Mouse (Mus musculus): ENCODE measurements at regions not wholly inside any gene's neighbourhood (a gene's known extent, or its start where the extent isn't known, plus 50 kb on each side); places are given as distances from the start of the nearest gene placed in this dataset.

DNA sequence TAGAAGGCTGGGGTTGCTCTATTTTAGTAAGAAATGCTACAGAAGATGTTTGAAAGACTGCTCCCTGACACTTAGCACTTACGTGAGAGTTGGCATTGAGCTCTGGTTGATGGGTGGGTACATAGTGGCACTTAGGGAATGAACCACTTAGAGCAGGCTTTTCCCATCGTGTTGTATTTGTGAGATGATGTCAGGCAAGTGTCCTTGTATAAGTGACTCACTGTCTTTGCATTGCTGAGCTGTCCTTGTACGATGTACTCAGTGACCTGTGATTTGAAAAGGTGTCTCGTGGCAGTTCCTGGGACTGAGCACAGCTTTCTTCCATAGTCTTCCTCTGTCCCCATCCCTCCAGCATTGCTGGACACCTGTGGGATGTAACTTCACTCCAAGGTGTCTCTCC, 165.9 kb downstream of the 1700129C05Rik start:
- no peak for ATAC-seq

DNA sequence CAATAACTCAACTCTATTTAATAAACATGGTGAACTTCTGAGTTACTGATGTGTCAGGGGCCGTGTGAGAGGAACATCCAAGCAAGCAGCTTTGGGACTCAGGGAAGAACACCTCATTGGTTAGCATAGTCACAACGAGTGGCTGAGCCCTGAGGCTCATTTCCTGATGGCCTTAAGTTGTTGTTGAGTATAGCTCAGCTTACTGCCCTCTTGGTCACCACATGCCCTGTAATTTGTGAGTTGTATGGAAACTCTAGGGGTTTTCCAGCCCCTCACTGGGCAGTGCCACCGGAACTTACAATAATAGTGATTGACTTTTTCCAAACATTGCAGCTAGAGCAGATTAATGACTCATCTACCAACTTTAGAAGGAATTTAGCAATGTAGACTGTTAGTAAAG, 173.4 kb downstream of the 1700129C05Rik start:
- ATAC-seq: no peak
- Histone ChIP-seq H3K27me3 (replicated peaks; ENCODE audit: control insufficient read depth, insufficient read depth, low read length) (no peaks in the 10 kb centered on the region), H3K4me2 (replicated peaks; ENCODE audit: low read depth) (no peak overlapping the region), H3K4me3 (ENCODE audit: low read depth, low read length) (no peak overlapping the region), H3K4me1 (replicated peaks; ENCODE audit: control insufficient read depth, insufficient read depth, low read length) (no peaks in the 10 kb centered on the region), H3K9me3 (ENCODE audit: control insufficient read depth) (no peaks in the 10 kb centered on the region), H3K36me3 (ENCODE audit: control insufficient read depth, insufficient read depth) (no peaks in the 10 kb centered on the region), H3K9ac (ENCODE audit: low read depth, low read length) (no peak overlapping the region), H3K27ac (ENCODE audit: low read depth, low read length) (no peak overlapping the region)
- WGBS: 55% methylated on average over 3 of the region's 3 CpGs
- no peak for TF ChIP-seq CTCF (IDR thresholded peaks at IDR 0.05; ENCODE audit: low read depth)

More for the DNA sequence above, 165.9 kb downstream of the 1700129C05Rik start:
- no peak for TF ChIP-seq CTCF (IDR thresholded peaks at IDR 0.05; ENCODE audit: low read depth)
- Histone ChIP-seq H3K9ac (ENCODE audit: low read depth, low read length) (no peak overlapping the region), H3K4me1 (replicated peaks; ENCODE audit: control insufficient read depth, insufficient read depth, low read length) (no peaks in the 10 kb centered on the region), H3K27ac (ENCODE audit: low read depth, low read length) (no peak overlapping the region), H3K4me3 (ENCODE audit: low read depth, low read length) (no peak overlapping the region), H3K27me3 (replicated peaks; ENCODE audit: control insufficient read depth, insufficient read depth, low read length) (no peaks in the 10 kb centered on the region), H3K4me2 (replicated peaks; ENCODE audit: low read depth) (no peak overlapping the region), H3K9me3 (ENCODE audit: control insufficient read depth) (no peaks in the 10 kb centered on the region), H3K36me3 (ENCODE audit: control insufficient read depth, insufficient read depth) (no peaks in the 10 kb centered on the region)
- WGBS: 82% methylated on average over 4 of the region's 4 CpGs

DNA sequence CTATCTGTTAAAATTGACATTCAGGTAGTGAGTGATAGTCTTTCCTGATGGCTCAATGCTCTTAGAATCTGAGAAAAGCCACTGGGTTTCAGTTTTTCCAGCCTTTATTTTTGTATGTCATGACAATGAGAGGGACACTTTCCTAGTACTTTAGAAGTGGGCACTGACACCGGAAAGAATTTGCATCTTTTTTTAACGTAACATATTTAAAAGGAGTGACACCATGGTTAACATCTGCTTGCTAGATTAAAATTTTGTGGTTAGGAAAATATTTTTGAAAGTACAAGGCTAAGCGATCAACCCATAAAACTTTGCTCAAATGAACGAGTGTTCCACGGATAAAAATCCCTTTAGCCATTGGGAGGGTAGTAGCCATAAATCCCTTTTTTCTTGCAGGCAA, 174.7 kb downstream of the 1700129C05Rik start:
- H3K27ac ChIP-seq (ENCODE audit: low read depth, low read length): no peak overlapping the region
- TF ChIP-seq CTCF (IDR thresholded peaks at IDR 0.05; ENCODE audit: low read depth): no peak
- WGBS: 82% methylated on average over 5 of the region's 5 CpGs
- H3K4me3 ChIP-seq (ENCODE audit: low read depth, low read length): no peak overlapping the region
- no peaks in the 10 kb centered on the region for H3K36me3 ChIP-seq (ENCODE audit: control insufficient read depth, insufficient read depth)
- H3K9me3 ChIP-seq (ENCODE audit: control insufficient read depth): no peaks in the 10 kb centered on the region
- H3K4me2 ChIP-seq (replicated peaks; ENCODE audit: low read depth): no peak overlapping the region
- H3K4me1 ChIP-seq (replicated peaks; ENCODE audit: control insufficient read depth, insufficient read depth, low read length): no peaks in the 10 kb centered on the region
- no peaks in the 10 kb centered on the region for H3K27me3 ChIP-seq (replicated peaks; ENCODE audit: control insufficient read depth, insufficient read depth, low read length)
- H3K9ac ChIP-seq (ENCODE audit: low read depth, low read length): no peak overlapping the region
- no peak for ATAC-seq

DNA sequence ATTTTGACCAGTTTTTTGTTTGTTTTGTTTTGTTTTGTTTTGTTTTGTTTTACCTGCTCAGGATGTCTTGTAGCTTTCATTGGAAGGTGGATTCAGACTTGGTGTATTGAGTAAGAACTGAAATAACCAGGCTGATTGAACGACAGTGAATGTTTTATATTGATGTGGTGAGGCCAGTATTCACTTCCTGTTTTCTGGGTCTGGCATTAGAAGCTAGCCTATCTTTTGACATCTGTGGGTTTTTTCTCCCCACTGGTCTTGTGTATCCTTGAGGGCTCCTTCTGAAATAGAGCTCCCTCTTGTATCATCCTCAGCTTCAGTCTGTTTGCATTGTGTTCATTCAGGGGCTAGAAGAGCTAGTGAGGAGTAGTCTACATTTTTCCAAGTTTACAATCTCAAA, 175.5 kb downstream of the 1700129C05Rik start:
- H3K27me3 ChIP-seq (replicated peaks; ENCODE audit: control insufficient read depth, insufficient read depth, low read length): no peaks in the 10 kb centered on the region
- no peak overlapping the region for H3K4me3 ChIP-seq (ENCODE audit: low read depth, low read length)
- TF ChIP-seq CTCF (IDR thresholded peaks at IDR 0.05; ENCODE audit: low read depth): no peak
- 63% methylated on average over 1 of the region's 1 CpGs for WGBS
- H3K4me2 ChIP-seq (replicated peaks; ENCODE audit: low read depth): no peak overlapping the region
- H3K36me3 ChIP-seq (ENCODE audit: control insufficient read depth, insufficient read depth): no peaks in the 10 kb centered on the region
- ATAC-seq: no peak
- no peaks in the 10 kb centered on the region for H3K9me3 ChIP-seq (ENCODE audit: control insufficient read depth)
- H3K4me1 ChIP-seq (replicated peaks; ENCODE audit: control insufficient read depth, insufficient read depth, low read length): no peaks in the 10 kb centered on the region
- no peak overlapping the region for H3K27ac ChIP-seq (ENCODE audit: low read depth, low read length)
- no peak overlapping the region for H3K9ac ChIP-seq (ENCODE audit: low read depth, low read length)

DNA sequence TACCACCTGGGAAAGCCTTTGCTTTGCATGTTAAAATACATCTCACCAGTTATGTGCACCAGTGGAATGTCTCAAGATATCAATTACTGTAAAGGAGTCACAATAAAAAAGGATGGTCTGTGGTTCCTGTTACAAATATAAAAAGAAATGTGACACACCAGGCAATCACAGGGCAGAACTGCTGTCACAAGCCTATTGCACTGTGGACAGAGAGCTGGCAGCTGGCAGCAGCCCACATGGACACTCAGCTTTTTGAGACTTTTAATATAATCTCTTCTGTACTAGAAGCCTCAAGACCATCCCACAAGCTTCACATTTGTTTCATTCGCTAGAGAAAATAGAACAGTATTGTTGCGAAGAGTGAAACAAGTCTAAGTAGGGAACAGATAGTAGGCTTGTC, 197.7 kb downstream of the 1700129C05Rik start:
- no peaks in the 10 kb centered on the region for H3K36me3 ChIP-seq (ENCODE audit: control insufficient read depth, insufficient read depth)
- H3K9me3 ChIP-seq (ENCODE audit: control insufficient read depth): no peaks in the 10 kb centered on the region
- WGBS: 94% methylated on average over 2 of the region's 2 CpGs
- H3K27me3 ChIP-seq (replicated peaks; ENCODE audit: control insufficient read depth, insufficient read depth, low read length): no peaks in the 10 kb centered on the region
- no peak for ATAC-seq
- no peak overlapping the region for H3K27ac ChIP-seq (ENCODE audit: low read depth, low read length)
- no peak overlapping the region for H3K4me2 ChIP-seq (replicated peaks; ENCODE audit: low read depth)
- H3K9ac ChIP-seq (ENCODE audit: low read depth, low read length): no peak overlapping the region
- H3K4me1 ChIP-seq (replicated peaks; ENCODE audit: control insufficient read depth, insufficient read depth, low read length): no peaks in the 10 kb centered on the region
- no peak overlapping the region for H3K4me3 ChIP-seq (ENCODE audit: low read depth, low read length)
- TF ChIP-seq CTCF (IDR thresholded peaks at IDR 0.05; ENCODE audit: low read depth): no peak

DNA sequence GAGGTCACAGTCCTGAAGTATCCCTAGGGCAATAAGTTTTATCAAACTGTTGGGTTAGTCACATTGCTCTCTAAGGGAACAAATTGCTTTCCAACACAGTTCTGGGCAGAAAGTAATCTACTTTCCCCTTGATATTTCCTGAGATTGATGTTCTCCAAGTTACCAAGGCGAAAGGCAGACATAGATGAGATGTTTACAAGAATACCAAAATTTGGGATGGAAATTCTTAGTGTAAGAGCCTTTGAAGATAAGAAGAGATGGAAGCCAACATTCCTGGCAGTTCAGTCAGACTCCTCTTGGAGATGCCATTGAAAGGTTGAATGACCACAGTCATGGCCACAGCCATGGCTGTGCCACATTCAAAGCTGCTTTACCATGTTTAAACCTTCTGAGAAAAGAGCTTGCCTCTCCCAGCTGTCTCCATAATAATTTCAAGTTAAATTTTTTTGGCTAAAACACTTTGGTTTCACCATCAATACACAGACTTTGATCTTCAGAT, 199.4 kb downstream of the 1700129C05Rik start:
- Histone ChIP-seq H3K27me3 (replicated peaks; ENCODE audit: control insufficient read depth, insufficient read depth, low read length) (no peaks in the 10 kb centered on the region), H3K4me3 (ENCODE audit: low read depth, low read length) (no peak overlapping the region), H3K36me3 (ENCODE audit: control insufficient read depth, insufficient read depth) (no peaks in the 10 kb centered on the region), H3K9ac (ENCODE audit: low read depth, low read length) (no peak overlapping the region), H3K4me2 (replicated peaks; ENCODE audit: low read depth) (no peak overlapping the region), H3K27ac (ENCODE audit: low read depth, low read length) (no peak overlapping the region), H3K9me3 (ENCODE audit: control insufficient read depth) (no peaks in the 10 kb centered on the region), H3K4me1 (replicated peaks; ENCODE audit: control insufficient read depth, insufficient read depth, low read length) (no peaks in the 10 kb centered on the region)
- no peak for ATAC-seq
- TF ChIP-seq CTCF (IDR thresholded peaks at IDR 0.05; ENCODE audit: low read depth): no peak
- WGBS: 93% methylated on average over 1 of the region's 1 CpGs

DNA sequence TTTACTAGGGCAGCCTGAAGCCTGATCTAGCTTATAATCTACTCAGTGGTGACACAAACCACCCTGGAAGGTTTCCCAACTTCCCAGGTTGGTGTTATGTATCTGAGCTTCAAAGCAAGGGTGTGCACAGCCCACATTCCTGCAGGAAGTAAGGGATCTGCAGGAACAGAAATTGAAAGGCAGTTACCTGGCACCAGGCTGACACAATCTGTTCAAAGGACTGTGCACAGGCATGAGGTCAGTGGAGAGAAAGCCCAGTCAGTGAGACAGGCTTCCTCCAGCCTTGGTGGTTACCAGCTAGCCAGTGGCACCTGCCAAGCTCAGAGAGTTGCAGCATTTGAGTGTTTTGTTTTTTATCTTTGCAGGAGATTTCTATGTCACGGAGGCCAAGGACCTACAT, 203.6 kb downstream of the 1700129C05Rik start:
- Histone ChIP-seq H3K27me3 (replicated peaks; ENCODE audit: control insufficient read depth, insufficient read depth, low read length) (no peaks in the 10 kb centered on the region), H3K27ac (ENCODE audit: low read depth, low read length) (no peak overlapping the region), H3K4me1 (replicated peaks; ENCODE audit: control insufficient read depth, insufficient read depth, low read length) (no peaks in the 10 kb centered on the region), H3K4me2 (replicated peaks; ENCODE audit: low read depth) (no peak overlapping the region), H3K36me3 (ENCODE audit: control insufficient read depth, insufficient read depth) (no peaks in the 10 kb centered on the region), H3K9me3 (ENCODE audit: control insufficient read depth) (no peaks in the 10 kb centered on the region), H3K9ac (ENCODE audit: low read depth, low read length) (no peak overlapping the region), H3K4me3 (ENCODE audit: low read depth, low read length) (no peak overlapping the region)
- no peak for TF ChIP-seq CTCF (IDR thresholded peaks at IDR 0.05; ENCODE audit: low read depth)
- WGBS: 80% methylated on average over 1 of the region's 1 CpGs
- no peak for ATAC-seq

All from intestine, postnatal 0 days (tissue).